Mouse (Mus musculus) effector memory CD4-positive, alpha-beta T cell, adult 5 months (primary cell): ENCODE results near the gene Vmn2r82. TPM values are rescaled to one million over a fixed set of nuclear protein-coding genes. Genes with fewer than 3 reads are reported as not detected.

Experiments used
- polyA plus RNA-seq: library from polyadenylated mRNA; unstranded; fragments of 100-300 nt; shearing (Covaris generic); gene quantifications from one replicate; pipeline ENCODE4 v1.2.1, GENCODE M21; 2017

Vmn2r82 gene
- polyA plus RNA-seq, result 0.29 TPM

GRCm38 (mm10) chr10:79356220-79356619, at the start of gene Vmn2r82:
TSS of gene Vmn2r82 (plus strand) at chr10:79356520.

Other genes starting within 250 kb of the Vmn2r82 start
- gene Vmn2r80, start 207.8 kb upstream of the Vmn2r82 start, polyA plus RNA-seq, result not detected
- gene Vmn2r81, start 108.8 kb upstream of the Vmn2r82 start, polyA plus RNA-seq, result not detected
- gene Vmn2r83, start 112.2 kb downstream of the Vmn2r82 start, polyA plus RNA-seq, result not detected
- gene Plpp2, start 177.3 kb downstream of the Vmn2r82 start, polyA plus RNA-seq, result 1.7 TPM
- gene Mier2, start 198.7 kb downstream of the Vmn2r82 start, polyA plus RNA-seq, result 49.2 TPM
- gene Theg, start 230.8 kb downstream of the Vmn2r82 start, polyA plus RNA-seq, result not detected